Mouse (Mus musculus) cortical plate, adult 2 months (tissue): ENCODE results near the gene Cd180.

Experiments
- CTCF ChIP-seq: fragments of 200-500 bp; IDR thresholded peaks from 2 replicates; pipeline ENCODE4 v1.5.1; 2011; ENCODE audit warnings: mild to moderate bottlenecking, control low read depth, low read length; ENCODE audit not compliant: insufficient read depth; ENCODE audit errors: extremely low read depth
- POLR2A ChIP-seq: fragments of 200-500 bp; IDR thresholded peaks from 2 replicates; pipeline ENCODE4 v1.6.1; 2011; ENCODE audit warnings: mild to moderate bottlenecking, low read length, control low read depth; ENCODE audit not compliant: insufficient read depth; ENCODE audit errors: extremely low read depth

DNA sequence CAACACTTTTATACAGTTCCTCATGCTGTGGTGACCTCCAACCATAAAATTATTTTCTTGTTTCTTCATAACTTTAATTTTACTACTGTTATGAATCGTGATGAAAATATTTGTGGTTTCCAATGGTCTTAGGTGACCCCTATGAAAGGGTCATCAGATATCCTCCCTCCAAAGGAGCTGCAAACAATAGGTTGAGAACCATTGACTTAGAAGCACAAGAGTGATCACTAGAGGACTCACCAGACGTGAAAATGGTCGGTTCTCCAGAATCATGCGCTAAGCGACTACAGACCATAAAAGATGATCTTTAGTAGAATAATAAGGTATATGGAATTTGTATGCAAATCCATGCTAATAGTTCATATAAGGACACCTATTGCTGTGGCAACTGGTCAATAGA is 3.2 kb upstream of the Cd180 start:
- TF ChIP-seq POLR2A: no peak
- TF ChIP-seq CTCF: no peak
